Mouse (Mus musculus) stomach, embryonic 16.5 days (tissue): Measurements from ENCODE around the gene Vmn1r199. TPM values are rescaled to one million over a fixed set of nuclear protein-coding genes. Genes with fewer than 3 reads are reported as not detected.
"Not testable (repeated sequence)": the region's sequence is repeated elsewhere in the genome, so short reads cannot be mapped to it uniquely, and the experiment has no call there.

Experiments used
- ATAC-seq: fragments of 200-750 bp; cut with Nextera tagmentation; 2 replicates; pipeline ENCODE4 v1.8.0; 2017; ENCODE audit warnings: moderate number of reproducible peaks, moderate TSS enrichment; ENCODE audit not compliant: insufficient read depth, low FRiP score
- H3K27ac ChIP-seq: fragments of 300-500 bp; sonication (generic); 2 replicates; pipeline ENCODE4 v1.5.1; 2014; ENCODE audit warnings: low read length
- H3K27me3 ChIP-seq: fragments of 300-500 bp; sonication (generic); 2 replicates; pipeline ENCODE4 v1.6.1; 2014; ENCODE audit warnings: low read length, control low read depth, mixed read lengths; ENCODE audit not compliant: control insufficient read depth, insufficient read depth
- H3K36me3 ChIP-seq: fragments of 300-500 bp; sonication (generic); 2 replicates; pipeline ENCODE4 v1.6.1; 2014; ENCODE audit warnings: low read length; ENCODE audit not compliant: control insufficient read depth, insufficient read depth
- H3K4me1 ChIP-seq: fragments of 300-500 bp; sonication (generic); 2 replicates; pipeline ENCODE4 v1.6.1; 2014; ENCODE audit warnings: low read length, control low read depth, mixed read lengths; ENCODE audit not compliant: control insufficient read depth, insufficient read depth
- H3K4me2 ChIP-seq: fragments of 300-500 bp; sonication (generic); 2 replicates; pipeline ENCODE4 v1.6.1; 2014; ENCODE audit warnings: low read depth, low read length, mixed read lengths
- H3K4me3 ChIP-seq: fragments of 300-500 bp; sonication (generic); replicated peaks from 2 replicates; pipeline ENCODE4 v1.5.1; 2014; ENCODE audit warnings: mild to moderate bottlenecking, low read length
- H3K9ac ChIP-seq: fragments of 300-500 bp; sonication (generic); 2 replicates; pipeline ENCODE4 v1.6.1; 2014; ENCODE audit warnings: low read length
- H3K9me3 ChIP-seq: fragments of 300-500 bp; sonication (generic); replicated peaks from 2 replicates; pipeline ENCODE4 v1.6.1; 2016; ENCODE audit warnings: low read length, control low read depth; ENCODE audit not compliant: control insufficient read depth
- WGBS: fragments of 180-500 bp; shearing (Covaris S2); extraction: QIAGEN DNeasy Blood & Tissue Kit; methylation state at CpG from one replicate; pipeline ENCODE4 v1.1.7; 2014; 5-methylcytosine and 5-hydroxymethylcytosine counted together
- polyA plus RNA-seq: library from polyadenylated mRNA; unstranded; fragments of >200 nt; fragmentation: Nextera tagmentation; extraction: Ambion mirVana; gene quantifications from 2 replicates; pipeline ENCODE4 v1.2.1, GENCODE M21; 2015

The Vmn1r199 gene
- not detected in 2 replicates for polyA plus RNA-seq

- 72% methylated on average over 2 of the region's 2 CpGs for WGBS
- no peak for ATAC-seq
- no peak within 1 kb of the TSS for H3K27ac ChIP-seq
- no peaks in the 10 kb centered on the region for H3K4me1 ChIP-seq
- no peaks in the 10 kb centered on the region for H3K36me3 ChIP-seq
- no peak within 1 kb of the TSS for H3K4me3 ChIP-seq
- H3K9ac ChIP-seq: no peak within 1 kb of the TSS
- H3K9me3 ChIP-seq: no peaks in the 10 kb centered on the region
- no peak within 1 kb of the TSS for H3K4me2 ChIP-seq
- H3K27me3 ChIP-seq: no peaks in the 10 kb centered on the region
Measured at GRCm38 (mm10) chr13:22379518-22379917, at the start of gene Vmn1r199. Gene Vmn1r199, plus strand, starts transcription at chr13:22379818.

DNA sequence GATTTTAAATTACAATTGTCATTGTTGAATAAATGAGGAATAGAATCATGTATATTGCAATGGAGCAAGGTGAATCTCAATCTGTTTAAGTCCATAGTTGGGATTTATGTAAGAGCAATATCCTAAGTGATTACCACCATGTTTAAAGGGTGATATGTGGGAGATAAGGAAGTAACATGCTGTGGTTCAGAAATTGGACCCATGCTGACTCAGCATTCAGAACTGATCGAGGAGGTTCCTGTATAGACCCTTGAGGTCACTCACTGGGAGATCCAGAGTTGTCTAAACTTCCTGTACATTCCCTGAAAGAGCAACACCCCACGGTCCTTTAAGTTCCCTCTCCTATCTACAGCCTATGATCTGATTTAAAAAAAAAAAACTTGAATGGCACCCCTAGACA lies 46.3 kb upstream of the Vmn1r199 start:
- Histone ChIP-seq H3K27ac (no peak overlapping the region), H3K9ac (no peak overlapping the region), H3K36me3 (no peaks in the 10 kb centered on the region), H3K27me3 (no peaks in the 10 kb centered on the region), H3K4me3 (no peak overlapping the region), H3K9me3 (no peaks in the 10 kb centered on the region), H3K4me1 (no peaks in the 10 kb centered on the region), H3K4me2 (no peak overlapping the region)
- WGBS: 60% methylated on average over 2 of the region's 2 CpGs
- no peak for ATAC-seq

- H3K9me3 ChIP-seq: no peaks in the 10 kb centered on the region
- ATAC-seq: no peak
- no peak overlapping the region for H3K4me3 ChIP-seq
- no peaks in the 10 kb centered on the region for H3K27me3 ChIP-seq
- H3K4me2 ChIP-seq: no peak overlapping the region
- no peak overlapping the region for H3K27ac ChIP-seq
- WGBS: 88% methylated on average over 1 of the region's 1 CpGs
- no peak overlapping the region for H3K9ac ChIP-seq
- H3K4me1 ChIP-seq: no peaks in the 10 kb centered on the region
- no peaks in the 10 kb centered on the region for H3K36me3 ChIP-seq
Measured at GRCm38 (mm10) chr13:22335565-22335964, 44.1 kb upstream of the Vmn1r199 start.

DNA sequence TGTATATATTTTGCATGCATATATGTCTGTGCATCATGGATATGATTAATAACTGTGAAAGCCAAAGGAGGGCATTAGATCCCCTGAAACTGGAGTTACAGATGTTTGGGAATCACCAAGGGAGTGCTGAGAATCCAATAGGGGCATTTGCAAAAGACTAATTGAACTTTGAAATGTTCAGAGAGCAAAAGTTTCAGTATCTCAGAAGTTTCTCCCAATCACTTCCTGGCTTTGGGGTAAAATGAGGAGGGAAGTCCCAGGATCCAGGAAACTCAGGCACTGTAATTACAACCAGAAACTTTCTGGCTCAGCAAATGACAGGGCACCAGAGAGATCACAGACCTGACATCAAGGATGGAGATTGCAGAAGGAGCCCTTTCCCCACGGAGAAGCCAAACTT lies 29.6 kb upstream of the Vmn1r199 start, which contains the start of gene Vmn1r198:
TSS of gene Vmn1r198 (plus strand) at position 301 of the 400 bp plus-strand sequence.
- no peak within 1 kb of the TSS for H3K9ac ChIP-seq
- 32% methylated on average over 1 of the region's 1 CpGs for WGBS
- H3K4me1 ChIP-seq: no peaks in the 10 kb centered on the region
- H3K4me2 ChIP-seq: no peak within 1 kb of the TSS
- no peak for ATAC-seq
- no peaks in the 10 kb centered on the region for H3K36me3 ChIP-seq
- no peaks in the 10 kb centered on the region for H3K9me3 ChIP-seq
- no peak within 1 kb of the TSS for H3K27ac ChIP-seq
- no peaks in the 10 kb centered on the region for H3K27me3 ChIP-seq
- no peak within 1 kb of the TSS for H3K4me3 ChIP-seq

- no peak overlapping the region for H3K27ac ChIP-seq
- H3K36me3 ChIP-seq: no peaks in the 10 kb centered on the region
- no peak overlapping the region for H3K9ac ChIP-seq
- no peak for ATAC-seq
- no peak overlapping the region for H3K4me3 ChIP-seq
- H3K9me3 ChIP-seq: no peaks in the 10 kb centered on the region
- H3K4me2 ChIP-seq: no peak overlapping the region
- 74% methylated on average over 1 of the region's 1 CpGs for WGBS
- no peaks in the 10 kb centered on the region for H3K4me1 ChIP-seq
- no peaks in the 10 kb centered on the region for H3K27me3 ChIP-seq
Measured at GRCm38 (mm10) chr13:22350813-22351212, 28.8 kb upstream of the Vmn1r199 start.

DNA sequence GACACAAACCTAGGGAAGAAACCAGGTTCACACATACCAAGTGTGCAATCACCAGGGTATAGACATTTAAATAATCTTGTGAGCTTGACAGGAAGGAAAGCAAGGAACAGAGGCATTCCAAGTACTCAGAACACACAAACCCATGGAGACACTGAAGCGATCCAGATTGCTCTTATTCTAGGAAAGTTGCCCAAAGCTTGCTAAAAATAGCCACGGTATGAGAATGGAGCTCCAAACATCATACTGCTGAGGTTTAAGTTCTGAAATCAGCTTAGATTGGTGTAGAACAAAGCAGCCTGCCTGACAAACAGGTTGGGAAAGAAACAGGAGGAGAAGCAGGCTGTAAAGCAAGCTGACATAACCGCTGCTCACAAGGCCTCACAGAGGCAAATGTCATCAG lies 1.5 kb downstream of the Vmn1r199 start:
- peak overlapping the region; percentile 85; the same call in 1 of the 2 replicates for H3K27ac ChIP-seq
- H3K4me3 ChIP-seq, H3K9ac ChIP-seq, H3K9me3 ChIP-seq, H3K36me3 ChIP-seq, H3K27me3 ChIP-seq, H3K4me1 ChIP-seq, H3K4me2 ChIP-seq: not testable (repeated sequence)
- WGBS: 43% methylated on average over 3 of the region's 3 CpGs
- ATAC-seq: peak; percentile 73

DNA sequence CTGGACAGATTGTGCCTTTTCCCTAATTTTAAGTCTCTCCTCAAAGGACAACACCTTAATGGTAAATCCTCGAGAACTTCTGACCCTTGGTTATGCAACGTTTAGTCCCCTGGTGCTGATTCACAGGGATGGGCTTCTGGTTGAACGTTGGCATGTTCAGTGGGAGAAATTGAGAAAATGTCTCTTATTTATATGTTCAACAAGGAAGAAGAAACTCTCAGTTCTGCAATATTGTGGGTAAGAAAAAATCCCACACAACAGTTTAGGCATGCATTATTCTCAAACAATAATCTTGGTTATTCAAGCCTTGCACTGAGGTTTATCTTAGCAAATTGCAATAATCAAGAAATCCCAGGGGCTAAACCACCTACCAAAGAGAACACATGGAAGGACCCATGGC lies 3.8 kb downstream of the Vmn1r199 start:
- WGBS: 74% methylated on average over 3 of the region's 3 CpGs
- Histone ChIP-seq H3K9ac (no peak overlapping the region), H3K27ac (no peak overlapping the region), H3K27me3 (no peaks in the 10 kb centered on the region), H3K4me3 (no peak overlapping the region), H3K4me1 (no peaks in the 10 kb centered on the region), H3K4me2 (no peak overlapping the region), H3K9me3 (no peaks in the 10 kb centered on the region), H3K36me3 (no peaks in the 10 kb centered on the region)
- ATAC-seq: no peak

- no peak overlapping the region for H3K27ac ChIP-seq
- H3K9me3 ChIP-seq: no peaks in the 10 kb centered on the region
- ATAC-seq: peak; percentile 56; the same call in 1 of the 2 replicates
- H3K4me3 ChIP-seq: no peak overlapping the region
- H3K36me3 ChIP-seq: no peaks in the 10 kb centered on the region
- no peak overlapping the region for H3K4me2 ChIP-seq
- no peak overlapping the region for H3K9ac ChIP-seq
- no peaks in the 10 kb centered on the region for H3K27me3 ChIP-seq
- H3K4me1 ChIP-seq: no peaks in the 10 kb centered on the region
- WGBS: 67% methylated on average over 1 of the region's 1 CpGs
Measured at GRCm38 (mm10) chr13:22387050-22387449, 7.4 kb downstream of the Vmn1r199 start.

- ATAC-seq: no peak
- Histone ChIP-seq H3K4me3 (no peak within 1 kb of the TSS), H3K4me2 (no peak within 1 kb of the TSS), H3K4me1 (no peaks in the 10 kb centered on the region), H3K9me3 (no peaks in the 10 kb centered on the region), H3K9ac (no peak within 1 kb of the TSS), H3K27me3 (no peaks in the 10 kb centered on the region), H3K36me3 (no peaks in the 10 kb centered on the region), H3K27ac (no peak within 1 kb of the TSS)
- WGBS: 63% methylated on average over 3 of the region's 3 CpGs
Measured at GRCm38 (mm10) chr13:22390073-22390472, 10.5 kb downstream of the Vmn1r199 start, which contains the start of gene Vmn1r200. Gene Vmn1r200, plus strand, starts transcription at chr13:22390373.

DNA sequence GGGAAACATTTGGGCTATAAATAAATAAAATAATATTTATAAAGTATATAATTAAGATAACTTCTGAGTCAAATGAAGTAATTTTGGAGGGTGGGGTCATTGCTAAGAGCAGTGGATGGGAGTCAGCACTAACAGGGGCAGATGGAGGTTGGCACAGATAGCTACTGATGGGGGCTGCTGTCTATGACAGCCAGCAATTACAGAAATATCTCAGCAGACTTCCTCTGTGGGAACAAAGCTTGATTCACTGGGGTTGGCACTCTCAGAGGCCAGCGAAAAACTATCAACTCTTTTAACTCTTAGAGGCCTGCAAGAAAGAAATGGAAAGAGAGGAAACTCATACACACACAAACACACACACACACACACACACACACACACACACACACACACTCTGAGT lies 23.4 kb downstream of the Vmn1r199 start:
- 75% methylated on average over 1 of the region's 1 CpGs for WGBS

More for the DNA sequence above, 23.4 kb downstream of the Vmn1r199 start:
- no peaks in the 10 kb centered on the region for H3K27me3 ChIP-seq
- H3K4me1 ChIP-seq: no peaks in the 10 kb centered on the region
- H3K9me3 ChIP-seq: peaks cover 6% of the 10 kb centered on the region
- no peak for ATAC-seq
- H3K27ac ChIP-seq: no peak overlapping the region
- no peaks in the 10 kb centered on the region for H3K36me3 ChIP-seq
- H3K4me3 ChIP-seq: no peak overlapping the region
- H3K4me2 ChIP-seq: no peak overlapping the region
- no peak overlapping the region for H3K9ac ChIP-seq
